Mouse (Mus musculus) hindbrain, embryonic 14.5 days (tissue): ENCODE data around the gene Calb2. TPM values are rescaled to one million over a fixed set of nuclear protein-coding genes. Genes with fewer than 3 reads are reported as not detected.

ENCODE experiments used
- ATAC-seq: fragments of 200-750 bp; cut with Nextera tagmentation; 2 replicates; pipeline ENCODE4 v1.8.0; 2017; ENCODE audit warnings: moderate number of reproducible peaks, mild to moderate bottlenecking, moderate TSS enrichment, moderate library complexity; ENCODE audit not compliant: low FRiP score
- DNase-seq: peaks from one replicate; pipeline ENCODE4 v3.0.0-alpha.2; 2015; ENCODE audit warnings: low spot score
- H3K27ac ChIP-seq: fragments of 300-500 bp; sonication (generic); 2 replicates; pipeline ENCODE4 v1.5.1; 2014; ENCODE audit warnings: mild to moderate bottlenecking, moderate library complexity
- H3K27me3 ChIP-seq: fragments of 300-500 bp; sonication (generic); 2 replicates; pipeline ENCODE4 v1.6.1; 2014; ENCODE audit warnings: mild to moderate bottlenecking, low read length, mixed read lengths; ENCODE audit not compliant: control insufficient read depth, insufficient read depth
- H3K36me3 ChIP-seq: fragments of 300-500 bp; sonication (generic); replicated peaks from 2 replicates; pipeline ENCODE4 v1.6.1; 2014; ENCODE audit not compliant: control insufficient read depth, insufficient read depth
- H3K4me1 ChIP-seq: fragments of 300-500 bp; sonication (generic); replicated peaks from 2 replicates; pipeline ENCODE4 v1.6.1; 2014; ENCODE audit warnings: antibody characterized with exemption, low read length, mixed read lengths; ENCODE audit not compliant: control insufficient read depth, insufficient read depth
- H3K4me2 ChIP-seq: fragments of 300-500 bp; sonication (generic); replicated peaks from 2 replicates; pipeline ENCODE4 v1.6.1; 2014; ENCODE audit warnings: mild to moderate bottlenecking, moderate library complexity
- H3K4me3 ChIP-seq: fragments of 300-500 bp; sonication (generic); replicated peaks from 2 replicates; pipeline ENCODE4 v1.5.1; 2014; ENCODE audit warnings: mild to moderate bottlenecking, low read length
- H3K9ac ChIP-seq: fragments of 300-500 bp; sonication (generic); 2 replicates; pipeline ENCODE4 v1.6.1; 2014
- H3K9me3 ChIP-seq: fragments of 300-500 bp; sonication (generic); 2 replicates; pipeline ENCODE4 v1.6.1; 2016; ENCODE audit warnings: low read length; ENCODE audit not compliant: control insufficient read depth
- WGBS: fragments of 180-500 bp; shearing (Covaris S2); extraction: QIAGEN DNeasy Blood & Tissue Kit; methylation state at CpG from one replicate; pipeline ENCODE4 v1.1.7; 2014; 5-methylcytosine and 5-hydroxymethylcytosine counted together
- polyA plus RNA-seq: library from polyadenylated mRNA; unstranded; fragments of >200 nt; fragmentation: Nextera tagmentation; extraction: Ambion mirVana; gene quantifications from 2 replicates; pipeline ENCODE4 v1.2.1, GENCODE M21; 2014

Calb2 gene
- polyA plus RNA-seq, 1 experiment from 2014 or later = 78.4 TPM

GRCm38 (mm10) chr8:110140770-110141169, 27.2 kb downstream of the Calb2 start:
- Histone ChIP-seq H3K4me3 (no peak overlapping the region), H3K9me3 (no peaks in the 10 kb centered on the region), H3K27ac (no peak overlapping the region), H3K36me3 (no peaks in the 10 kb centered on the region), H3K4me2 (no peak overlapping the region), H3K27me3 (no peaks in the 10 kb centered on the region), H3K9ac (no peak overlapping the region), H3K4me1 (no peaks in the 10 kb centered on the region; the same call in 1 of the 2 replicates)
- DNase-seq (no peak), ATAC-seq (no peak)
- 73% methylated on average over 4 of the region's 4 CpGs for WGBS

- H3K4me1 ChIP-seq = no peaks in the 10 kb centered on the region; the same call in 1 of the 2 replicates
- no peak for DNase-seq
- no peak overlapping the region for H3K27ac ChIP-seq
- H3K27me3 ChIP-seq = no peaks in the 10 kb centered on the region
- no peak for ATAC-seq
- H3K9ac ChIP-seq = no peak overlapping the region
- H3K36me3 ChIP-seq = no peaks in the 10 kb centered on the region
- no peak overlapping the region for H3K4me2 ChIP-seq
- H3K9me3 ChIP-seq = no peaks in the 10 kb centered on the region
- H3K4me3 ChIP-seq = no peak overlapping the region
- 72% methylated on average over 3 of the region's 3 CpGs for WGBS
These were observed 27.9 kb downstream of the Calb2 start for GRCm38 (mm10) chr8:110140156-110140555.

- H3K27ac ChIP-seq = no peak overlapping the region
- no peaks in the 10 kb centered on the region for H3K36me3 ChIP-seq
- no peaks in the 10 kb centered on the region for H3K9me3 ChIP-seq
- 57% methylated on average over 7 of the region's 7 CpGs for WGBS
- H3K4me3 ChIP-seq = no peak overlapping the region
- ATAC-seq = no peak
- H3K9ac ChIP-seq = no peak overlapping the region
- H3K27me3 ChIP-seq = no peaks in the 10 kb centered on the region
- DNase-seq = no peak
- no peaks in the 10 kb centered on the region; the same call in 1 of the 2 replicates for H3K4me1 ChIP-seq
- H3K4me2 ChIP-seq = no peak overlapping the region
These were observed 32.5 kb downstream of the Calb2 start for GRCm38 (mm10) chr8:110135515-110135914.

GRCm38 (mm10) chr8:110134236-110134635, 33.8 kb downstream of the Calb2 start:
- no peak overlapping the region for H3K4me3 ChIP-seq
- 90% methylated on average over 8 of the region's 8 CpGs for WGBS
- ATAC-seq = no peak
- no peaks in the 10 kb centered on the region for H3K27me3 ChIP-seq
- H3K4me1 ChIP-seq = no peaks in the 10 kb centered on the region; the same call in 1 of the 2 replicates
- H3K9ac ChIP-seq = no peak overlapping the region
- no peak for DNase-seq
- H3K27ac ChIP-seq = no peak overlapping the region
- no peaks in the 10 kb centered on the region for H3K9me3 ChIP-seq
- H3K36me3 ChIP-seq = no peaks in the 10 kb centered on the region
- no peak overlapping the region for H3K4me2 ChIP-seq

GRCm38 (mm10) chr8:110130537-110130936, 37.5 kb downstream of the Calb2 start:
- Histone ChIP-seq H3K9ac (no peak overlapping the region), H3K9me3 (no peaks in the 10 kb centered on the region), H3K4me2 (peak overlapping the region; percentile 27; the same call in 1 of the 2 replicates), H3K27ac (no peak overlapping the region), H3K27me3 (no peaks in the 10 kb centered on the region), H3K36me3 (no peaks in the 10 kb centered on the region), H3K4me3 (no peak overlapping the region), H3K4me1 (no peaks in the 10 kb centered on the region)
- DNase-seq (peak; percentile 91), ATAC-seq (peak; percentile 17; the same call in 1 of the 2 replicates)
- 25% methylated on average over 13 of the region's 13 CpGs for WGBS

GRCm38 (mm10) chr8:110119715-110120114, 48.3 kb downstream of the Calb2 start:
- Histone ChIP-seq H3K4me1 (no peaks in the 10 kb centered on the region), H3K9me3 (no peaks in the 10 kb centered on the region), H3K27ac (no peak overlapping the region), H3K27me3 (no peaks in the 10 kb centered on the region), H3K4me3 (no peak overlapping the region), H3K4me2 (no peak overlapping the region), H3K36me3 (no peaks in the 10 kb centered on the region), H3K9ac (no peak overlapping the region)
- peak; percentile 50 for DNase-seq
- WGBS = 46% methylated on average over 6 of the region's 6 CpGs
- ATAC-seq = no peak

- WGBS = 81% methylated on average over 3 of the region's 3 CpGs
- no peak within 1 kb of the TSS for H3K4me2 ChIP-seq
- ATAC-seq (no peak), DNase-seq (no peak)
- no peaks in the 10 kb centered on the region for H3K9me3 ChIP-seq
- no peaks in the 10 kb centered on the region for H3K27me3 ChIP-seq
- H3K36me3 ChIP-seq = no peaks in the 10 kb centered on the region
- H3K4me1 ChIP-seq = no peaks in the 10 kb centered on the region
- H3K9ac ChIP-seq = no peak within 1 kb of the TSS
- H3K27ac ChIP-seq = no peak within 1 kb of the TSS
- H3K4me3 ChIP-seq = no peak within 1 kb of the TSS
These were observed 65.4 kb downstream of the Calb2 start, which contains the start of gene Gm17720 for GRCm38 (mm10) chr8:110102653-110103052. TSS of gene Gm17720 (minus strand) at chr8:110102753.

GRCm38 (mm10) chr8:110101676-110102075, 66.3 kb downstream of the Calb2 start:
- Histone ChIP-seq H3K4me3 (no peak overlapping the region), H3K27ac (no peak overlapping the region), H3K27me3 (no peaks in the 10 kb centered on the region), H3K4me2 (no peak overlapping the region), H3K36me3 (no peaks in the 10 kb centered on the region), H3K9me3 (no peaks in the 10 kb centered on the region), H3K4me1 (no peaks in the 10 kb centered on the region), H3K9ac (no peak overlapping the region)
- DNase-seq (no peak), ATAC-seq (no peak)
- 92% methylated on average over 15 of the region's 15 CpGs for WGBS

GRCm38 (mm10) chr8:110100907-110101306, 67.1 kb downstream of the Calb2 start, which contains the start of gene Gm21964:
TSS of gene Gm21964 (plus strand) at chr8:110101207.
- Histone ChIP-seq H3K4me2 (no peak within 1 kb of the TSS), H3K4me3 (no peak within 1 kb of the TSS), H3K27ac (no peak within 1 kb of the TSS), H3K27me3 (no peaks in the 10 kb centered on the region), H3K9me3 (no peaks in the 10 kb centered on the region), H3K9ac (no peak within 1 kb of the TSS), H3K4me1 (no peaks in the 10 kb centered on the region), H3K36me3 (no peaks in the 10 kb centered on the region)
- ATAC-seq = no peak
- WGBS = 89% methylated on average over 12 of the region's 12 CpGs
- no peak for DNase-seq

- 51% methylated on average over 1 of the region's 1 CpGs for WGBS
- peak; percentile 44 for DNase-seq
- no peaks in the 10 kb centered on the region for H3K27me3 ChIP-seq
These were observed 76.1 kb downstream of the Calb2 start for GRCm38 (mm10) chr8:110091869-110092268.

More at GRCm38 (mm10) chr8:110091869-110092268, 76.1 kb downstream of the Calb2 start:
- Histone ChIP-seq H3K4me1 (no peaks in the 10 kb centered on the region), H3K4me3 (no peak overlapping the region), H3K36me3 (peaks cover 40% of the 10 kb centered on the region), H3K4me2 (no peak overlapping the region), H3K9me3 (peaks cover 20% of the 10 kb centered on the region), H3K9ac (no peak overlapping the region), H3K27ac (no peak overlapping the region)
- ATAC-seq = no peak
